Mouse (Mus musculus) kidney, adult 2 months (tissue): ENCODE measurements around the gene Kcnab3.

Experiments
- CTCF ChIP-seq: fragments of 200-500 bp; conservative IDR thresholded peaks from 2 replicates; pipeline ENCODE4 v1.5.1; 2011; ENCODE audit warnings: low read depth, mild to moderate bottlenecking, control low read depth, low read length, moderate library complexity, mixed read lengths; ENCODE audit not compliant: insufficient read depth, insufficient read length
- POLR2A ChIP-seq: fragments of 200-500 bp; IDR thresholded peaks from one replicate; pipeline ENCODE4 v1.6.1; 2011; ENCODE audit warnings: low read depth, low read length, control low read depth

DNA sequence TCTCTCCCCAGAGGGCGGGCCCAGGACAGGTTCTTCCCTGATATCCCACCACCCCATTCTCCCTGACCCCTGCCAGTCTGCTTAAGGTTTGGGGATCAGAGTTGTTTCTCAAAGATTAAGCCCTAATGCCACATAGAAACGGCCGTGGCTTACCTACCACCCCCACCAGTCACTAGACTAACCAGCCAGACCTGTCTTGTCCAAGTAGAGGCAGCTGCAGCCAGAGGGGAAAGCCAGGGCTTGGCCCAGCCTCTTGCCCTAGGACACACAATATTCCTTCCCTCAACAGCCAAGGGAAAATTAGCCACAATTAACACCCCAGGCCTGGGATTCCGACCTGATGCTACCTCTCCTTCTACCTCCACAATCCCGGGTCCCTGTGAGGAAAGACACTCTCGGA, 39.7 kb downstream of the Kcnab3 start:
- TF ChIP-seq CTCF (no peak), POLR2A (no peak)
